Mouse (Mus musculus) neural tube, embryonic 14.5 days (tissue): ENCODE data around the gene Trove2. TPM values are rescaled to one million over a fixed set of nuclear protein-coding genes. Genes with fewer than 3 reads are reported as not detected.

Experiments
- ATAC-seq: fragments of 200-750 bp; cut with Nextera tagmentation; 2 replicates; pipeline ENCODE4 v1.8.0; 2017; ENCODE audit warnings: low read depth, mild to moderate bottlenecking, moderate TSS enrichment, moderate library complexity
- H3K27ac ChIP-seq: fragments of 300-500 bp; sonication (generic); 2 replicates; pipeline ENCODE4 v1.5.1; 2014; ENCODE audit warnings: low read depth, mild to moderate bottlenecking, control low read depth, low read length, moderate library complexity, mixed read lengths
- H3K27me3 ChIP-seq: fragments of 300-500 bp; sonication (generic); 2 replicates; pipeline ENCODE4 v1.6.1; 2014; ENCODE audit warnings: low read length; ENCODE audit not compliant: control insufficient read depth, insufficient read depth
- H3K36me3 ChIP-seq: fragments of 300-500 bp; sonication (generic); 2 replicates; pipeline ENCODE4 v1.6.1; 2014; ENCODE audit warnings: low read length, mixed read lengths; ENCODE audit not compliant: control insufficient read depth, insufficient read depth
- H3K4me1 ChIP-seq: fragments of 300-500 bp; sonication (generic); 2 replicates; pipeline ENCODE4 v1.6.1; 2014; ENCODE audit warnings: low read length; ENCODE audit not compliant: control insufficient read depth, insufficient read depth
- H3K4me2 ChIP-seq: fragments of 300-500 bp; sonication (generic); 2 replicates; pipeline ENCODE4 v1.6.1; 2014; ENCODE audit warnings: mild to moderate bottlenecking, low read depth, low read length, control low read depth
- H3K4me3 ChIP-seq: fragments of 300-500 bp; sonication (generic); 2 replicates; pipeline ENCODE4 v1.5.1; 2014; ENCODE audit warnings: low read depth, low read length, control low read depth, mixed read lengths
- H3K9ac ChIP-seq: fragments of 300-500 bp; sonication (generic); replicated peaks from 2 replicates; pipeline ENCODE4 v1.6.1; 2014; ENCODE audit warnings: low read depth, mild to moderate bottlenecking, control low read depth, low read length, mixed read lengths
- H3K9me3 ChIP-seq: fragments of 300-500 bp; sonication (generic); 2 replicates; pipeline ENCODE4 v1.6.1; 2016; ENCODE audit warnings: low read length; ENCODE audit not compliant: control insufficient read depth
- WGBS: fragments of 180-500 bp; shearing (Covaris S2); extraction: QIAGEN DNeasy Blood & Tissue Kit; methylation state at CpG from one replicate; pipeline ENCODE4 v1.1.7; 2014; 5-methylcytosine and 5-hydroxymethylcytosine counted together
- polyA plus RNA-seq: library from polyadenylated mRNA; unstranded; fragments of >200 nt; fragmentation: Nextera tagmentation; extraction: Ambion mirVana; gene quantifications from 2 replicates; pipeline ENCODE4 v1.2.1, GENCODE M21; 2014

Trove2 gene
- polyA plus RNA-seq, 1 experiment from 2014 or later: 25.4 TPM

GRCm38 (mm10) chr1:143773909-143774308 lies 3.0 kb downstream of the Trove2 start:
- WGBS: 77% methylated on average over 6 of the region's 6 CpGs
- H3K4me1 ChIP-seq: peaks cover 25% of the 10 kb centered on the region
- H3K9ac ChIP-seq: no peak overlapping the region
- no peak for ATAC-seq
- H3K27ac ChIP-seq: no peak overlapping the region
- peaks cover 13% of the 10 kb centered on the region for H3K36me3 ChIP-seq
- no peak overlapping the region for H3K4me3 ChIP-seq
- H3K27me3 ChIP-seq: no peaks in the 10 kb centered on the region
- H3K4me2 ChIP-seq: no peak overlapping the region
- no peaks in the 10 kb centered on the region for H3K9me3 ChIP-seq

DNA sequence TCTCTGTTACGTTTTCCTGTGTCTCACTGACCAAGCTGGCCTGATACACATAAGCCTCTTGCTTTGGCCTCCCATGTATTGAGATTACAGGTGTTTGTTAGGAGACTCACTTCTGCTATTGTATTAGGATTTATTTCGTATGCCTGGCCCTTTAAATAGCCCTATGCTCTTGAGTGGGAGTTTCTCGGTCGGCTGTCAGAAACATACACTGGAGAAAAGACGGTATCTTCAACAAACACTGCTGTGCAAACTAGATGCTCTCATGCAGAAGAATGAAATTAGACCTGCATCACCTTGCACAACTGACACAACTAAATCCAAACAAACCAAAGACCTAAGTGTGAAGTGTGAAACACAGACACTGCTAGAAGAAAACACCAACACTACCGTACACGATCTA lies 3.8 kb downstream of the Trove2 start:
- H3K27me3 ChIP-seq: no peaks in the 10 kb centered on the region
- no peak overlapping the region for H3K4me3 ChIP-seq
- peaks cover 16% of the 10 kb centered on the region for H3K36me3 ChIP-seq
- no peak overlapping the region for H3K4me2 ChIP-seq
- H3K9ac ChIP-seq: no peak overlapping the region
- H3K4me1 ChIP-seq: peaks cover 17% of the 10 kb centered on the region
- H3K9me3 ChIP-seq: no peaks in the 10 kb centered on the region
- H3K27ac ChIP-seq: no peak overlapping the region
- ATAC-seq: no peak
- WGBS: 84% methylated on average over 7 of the region's 7 CpGs

GRCm38 (mm10) chr1:143770444-143771109 lies 6.3 kb downstream of the Trove2 start:
- Histone ChIP-seq H3K4me3 (no peak overlapping the region), H3K4me1 (peaks cover 12% of the 10 kb centered on the region), H3K4me2 (no peak overlapping the region), H3K9me3 (no peaks in the 10 kb centered on the region), H3K9ac (no peak overlapping the region), H3K27ac (no peak overlapping the region), H3K27me3 (no peaks in the 10 kb centered on the region), H3K36me3 (peaks cover 25% of the 10 kb centered on the region)
- ATAC-seq: 0 out of 2 replicates have a peak, but pooled peaks have one; percentile 19
- 61% methylated on average over 20 of the region's 20 CpGs for WGBS

DNA sequence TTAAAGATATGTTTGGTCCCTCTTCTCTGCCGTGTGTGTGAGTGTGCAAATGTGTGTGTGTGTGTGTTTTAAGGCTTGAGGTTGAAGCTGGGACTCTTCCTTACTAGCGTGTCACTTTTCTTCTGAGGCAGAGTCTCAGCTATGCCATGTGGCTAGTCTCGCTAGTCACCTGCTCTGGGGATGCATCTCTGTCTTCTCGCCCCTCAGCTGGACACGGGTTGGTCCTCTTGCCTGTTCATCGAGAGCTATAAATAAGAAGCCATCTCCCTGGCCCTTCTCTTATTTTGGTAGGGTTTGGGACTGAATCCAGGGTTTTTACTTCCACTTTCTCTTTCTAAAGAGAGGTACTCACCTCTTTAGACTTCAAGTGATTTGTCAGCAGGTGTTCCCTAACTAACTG lies 10.6 kb downstream of the Trove2 start:
- Histone ChIP-seq H3K9me3 (no peaks in the 10 kb centered on the region), H3K4me3 (no peak overlapping the region), H3K27ac (no peak overlapping the region), H3K4me2 (no peak overlapping the region), H3K27me3 (no peaks in the 10 kb centered on the region), H3K36me3 (peaks cover 42% of the 10 kb centered on the region), H3K9ac (no peak overlapping the region), H3K4me1 (no peaks in the 10 kb centered on the region)
- no peak for ATAC-seq
- WGBS: 92% methylated on average over 6 of the region's 6 CpGs

DNA sequence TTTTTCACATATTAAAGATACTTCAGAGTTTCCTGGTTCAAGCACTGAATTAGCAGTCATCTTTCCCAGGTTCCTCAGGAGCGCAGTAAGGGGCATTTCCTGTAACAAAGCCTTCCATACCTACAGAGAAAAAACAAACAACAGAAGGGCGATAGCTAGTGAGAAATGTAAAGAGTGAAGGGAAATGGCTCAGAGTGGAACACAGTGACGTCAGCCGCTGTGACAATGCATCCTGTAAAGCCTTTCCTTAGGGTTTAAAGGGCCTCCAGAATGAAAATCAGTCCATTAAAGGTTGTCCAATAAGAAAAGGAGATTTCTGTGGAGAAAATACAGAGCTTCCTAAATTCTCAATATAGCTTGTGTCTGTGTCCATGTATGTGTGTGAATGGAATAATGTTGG lies 11.1 kb downstream of the Trove2 start:
- ATAC-seq: no peak
- whole genome bisulfite sequencing: 91% methylated on average over 4 of the region's 4 CpGs

DNA sequence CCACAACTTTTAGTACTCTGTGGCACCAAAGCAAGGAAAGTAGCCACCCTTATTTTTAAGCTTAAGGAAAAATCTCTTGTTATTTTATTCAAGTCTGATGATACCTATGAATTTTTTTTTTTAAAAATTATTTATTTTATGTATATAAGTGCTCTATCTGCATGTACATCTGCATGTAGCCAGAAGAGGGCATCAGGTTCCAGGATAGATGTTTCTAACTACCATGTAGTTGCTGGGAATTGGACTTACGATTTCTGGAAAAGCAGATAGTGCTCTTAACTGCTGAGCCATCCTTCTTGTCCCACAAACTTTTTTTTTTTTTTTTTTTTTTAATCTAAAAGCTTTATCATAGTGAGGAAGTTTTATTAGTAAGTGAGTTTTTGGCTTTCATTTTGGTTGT lies 12.4 kb downstream of the Trove2 start:
- no peaks in the 10 kb centered on the region for H3K4me1 ChIP-seq
- H3K9ac ChIP-seq: no peak overlapping the region
- no peak for ATAC-seq
- H3K4me3 ChIP-seq: no peak overlapping the region
- no peak overlapping the region for H3K27ac ChIP-seq
- WGBS: 80% methylated on average over 1 of the region's 1 CpGs
- no peaks in the 10 kb centered on the region for H3K9me3 ChIP-seq
- H3K27me3 ChIP-seq: no peaks in the 10 kb centered on the region
- H3K36me3 ChIP-seq: peaks cover 44% of the 10 kb centered on the region
- no peak overlapping the region for H3K4me2 ChIP-seq

More for the DNA sequence above, 11.1 kb downstream of the Trove2 start:
- Histone ChIP-seq H3K4me2 (no peak overlapping the region), H3K4me3 (no peak overlapping the region), H3K27me3 (no peaks in the 10 kb centered on the region), H3K4me1 (no peaks in the 10 kb centered on the region), H3K36me3 (peaks cover 46% of the 10 kb centered on the region), H3K9ac (no peak overlapping the region), H3K27ac (no peak overlapping the region), H3K9me3 (no peaks in the 10 kb centered on the region)

GRCm38 (mm10) chr1:143762159-143762558 lies 14.7 kb downstream of the Trove2 start:
- Histone ChIP-seq H3K4me1 (no peaks in the 10 kb centered on the region), H3K9me3 (no peaks in the 10 kb centered on the region), H3K4me3 (no peak overlapping the region), H3K4me2 (no peak overlapping the region), H3K9ac (no peak overlapping the region), H3K36me3 (peaks cover 56% of the 10 kb centered on the region), H3K27ac (no peak overlapping the region), H3K27me3 (no peaks in the 10 kb centered on the region)
- ATAC-seq: no peak
- WGBS: 94% methylated on average over 8 of the region's 8 CpGs

GRCm38 (mm10) chr1:143745871-143746270 lies 31.0 kb downstream of the Trove2 start:
- Histone ChIP-seq H3K27me3 (no peaks in the 10 kb centered on the region), H3K9me3 (no peaks in the 10 kb centered on the region), H3K4me2 (no peak overlapping the region), H3K4me3 (no peak overlapping the region), H3K27ac (no peak overlapping the region), H3K36me3 (peaks cover 33% of the 10 kb centered on the region; the same call in 1 of the 2 replicates), H3K4me1 (no peaks in the 10 kb centered on the region; the same call in 1 of the 2 replicates), H3K9ac (no peak overlapping the region)
- no peak for ATAC-seq
- 91% methylated on average over 10 of the region's 10 CpGs for WGBS

GRCm38 (mm10) chr1:143742186-143742585 lies 34.7 kb downstream of the Trove2 start:
- H3K9ac ChIP-seq: no peak overlapping the region
- H3K4me2 ChIP-seq: no peak overlapping the region
- no peaks in the 10 kb centered on the region for H3K9me3 ChIP-seq
- no peaks in the 10 kb centered on the region for H3K27me3 ChIP-seq
- no peak overlapping the region for H3K4me3 ChIP-seq
- H3K36me3 ChIP-seq: peaks cover 28% of the 10 kb centered on the region; the same call in 1 of the 2 replicates
- no peaks in the 10 kb centered on the region; the same call in 1 of the 2 replicates for H3K4me1 ChIP-seq
- WGBS: 47% methylated on average over 6 of the region's 6 CpGs
- ATAC-seq: no peak
- H3K27ac ChIP-seq: no peak overlapping the region
